Mouse (Mus musculus) Muller cell, postnatal 12 days (primary cell): ENCODE results near the gene Tll1.
"Not testable (repeated sequence)": the region's sequence is repeated elsewhere in the genome, so short reads cannot be mapped to it uniquely, and the experiment has no call there.

Experiments
- DNase-seq: peaks from one replicate; pipeline ENCODE4 v3.0.0-alpha.2; 2015; ENCODE audit errors: inconsistent ontology term

The Tll1 gene

DNA sequence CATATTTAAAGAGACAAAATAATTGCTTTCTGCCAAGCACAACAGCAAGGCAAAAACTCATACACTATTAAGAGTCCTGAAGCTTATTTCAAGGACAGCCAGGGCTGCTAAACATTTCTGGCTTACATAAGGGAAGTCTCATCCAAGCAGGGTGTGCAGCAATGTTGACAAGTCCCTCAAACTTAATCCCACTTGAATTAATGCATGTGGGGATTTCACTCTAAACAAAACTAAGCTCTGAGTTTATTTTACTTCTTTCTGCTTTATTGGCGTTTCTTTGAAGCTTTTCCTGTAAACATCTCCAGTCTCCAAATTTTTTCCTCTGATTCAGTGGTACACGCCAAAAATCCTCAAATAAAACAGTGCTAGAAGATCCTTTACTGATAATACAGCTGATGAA lies 146.2 kb downstream of the Tll1 start:
- DNase-seq, result no peak

- no peak for DNase-seq
These were observed 148.5 kb downstream of the Tll1 start for GRCm38 (mm10) chr8:64057571-64057970.

GRCm38 (mm10) chr8:64048556-64048955 lies 157.5 kb downstream of the Tll1 start:
- DNase-seq, result no peak

- DNase-seq, result peak; percentile 62
These were observed 158.0 kb downstream of the Tll1 start for GRCm38 (mm10) chr8:64047963-64048505.

GRCm38 (mm10) chr8:64041303-64041884 lies 164.7 kb downstream of the Tll1 start:
- DNase-seq, result no peak

DNA sequence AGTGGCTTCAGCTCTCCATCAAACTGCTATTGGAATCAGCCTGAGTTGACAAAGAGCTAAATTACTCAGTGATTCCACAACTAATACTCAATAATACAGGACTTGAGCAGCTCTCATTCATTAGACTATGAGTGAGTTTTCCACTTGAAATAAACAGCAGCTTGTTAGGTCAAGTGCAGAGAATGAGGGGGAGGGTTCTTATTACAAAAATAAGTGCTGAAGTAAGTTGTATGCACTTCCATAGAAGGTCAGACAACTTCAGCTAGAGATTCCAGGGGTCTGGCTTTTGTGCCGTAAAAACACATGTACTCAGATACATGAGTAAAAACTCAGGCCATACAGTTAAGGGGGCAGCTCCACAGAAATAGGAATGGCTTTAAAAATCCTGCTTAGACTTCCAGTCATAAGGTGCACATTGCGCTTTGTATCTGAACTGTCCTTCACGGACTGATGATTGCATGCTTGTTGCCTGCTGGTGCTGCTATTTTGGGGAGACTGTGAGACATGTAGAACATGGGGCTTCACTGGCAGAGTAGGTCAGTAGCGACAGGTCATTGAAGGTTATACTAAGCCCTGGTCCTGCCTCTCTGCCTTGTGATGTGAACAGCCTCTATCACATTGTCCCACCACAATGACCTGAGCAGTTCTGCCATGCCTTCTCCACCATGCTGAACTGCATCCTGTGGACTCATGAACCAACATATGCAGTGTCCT lies 175.2 kb downstream of the Tll1 start:
- no peak for DNase-seq

GRCm38 (mm10) chr8:64030081-64030480 lies 176.0 kb downstream of the Tll1 start:
- DNase-seq, result peak; percentile 74

GRCm38 (mm10) chr8:64029525-64029924 lies 176.5 kb downstream of the Tll1 start:
- DNase-seq, result peak; percentile 92

DNA sequence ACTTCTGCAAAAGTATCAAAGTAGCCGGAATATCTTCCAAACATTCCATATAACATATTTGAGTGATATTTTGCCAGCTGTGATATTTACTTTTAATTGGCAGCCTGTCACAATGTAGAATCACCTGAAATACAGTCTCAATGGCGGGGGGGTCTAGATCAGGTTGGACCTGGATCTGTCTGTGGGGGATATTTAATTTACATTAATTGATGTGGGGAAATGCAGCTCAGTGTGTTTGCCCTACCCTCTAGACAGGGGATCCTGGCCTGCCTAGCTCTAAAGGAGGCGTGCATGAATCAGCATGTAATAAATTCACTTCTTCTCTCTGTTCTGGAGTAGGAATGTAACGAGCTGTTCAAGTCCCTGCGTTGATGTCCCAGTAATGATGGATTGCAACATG lies 181.7 kb downstream of the Tll1 start:
- no peak for DNase-seq

GRCm38 (mm10) chr8:64023579-64023978 lies 182.5 kb downstream of the Tll1 start:
- peak; percentile 32 for DNase-seq

DNA sequence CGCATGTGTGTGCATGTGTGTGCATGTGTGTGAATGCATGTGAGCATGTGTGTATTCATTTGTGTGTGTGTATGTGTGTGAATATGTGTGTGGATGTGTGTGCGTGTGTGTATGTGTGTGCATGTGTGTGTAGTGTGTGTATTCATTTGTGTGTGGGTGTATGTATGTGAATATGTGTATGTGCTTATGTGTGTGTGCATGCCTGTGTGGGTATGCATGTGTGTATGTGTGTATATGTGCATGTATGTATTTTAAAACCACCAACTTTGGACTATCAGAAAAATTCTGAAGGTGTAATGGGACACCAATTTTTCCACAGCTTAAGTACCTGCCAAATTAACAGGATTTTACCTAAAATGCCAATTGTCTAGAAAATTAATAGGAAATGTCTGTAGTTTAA lies 183.0 kb downstream of the Tll1 start:
- DNase-seq, result no peak

DNA sequence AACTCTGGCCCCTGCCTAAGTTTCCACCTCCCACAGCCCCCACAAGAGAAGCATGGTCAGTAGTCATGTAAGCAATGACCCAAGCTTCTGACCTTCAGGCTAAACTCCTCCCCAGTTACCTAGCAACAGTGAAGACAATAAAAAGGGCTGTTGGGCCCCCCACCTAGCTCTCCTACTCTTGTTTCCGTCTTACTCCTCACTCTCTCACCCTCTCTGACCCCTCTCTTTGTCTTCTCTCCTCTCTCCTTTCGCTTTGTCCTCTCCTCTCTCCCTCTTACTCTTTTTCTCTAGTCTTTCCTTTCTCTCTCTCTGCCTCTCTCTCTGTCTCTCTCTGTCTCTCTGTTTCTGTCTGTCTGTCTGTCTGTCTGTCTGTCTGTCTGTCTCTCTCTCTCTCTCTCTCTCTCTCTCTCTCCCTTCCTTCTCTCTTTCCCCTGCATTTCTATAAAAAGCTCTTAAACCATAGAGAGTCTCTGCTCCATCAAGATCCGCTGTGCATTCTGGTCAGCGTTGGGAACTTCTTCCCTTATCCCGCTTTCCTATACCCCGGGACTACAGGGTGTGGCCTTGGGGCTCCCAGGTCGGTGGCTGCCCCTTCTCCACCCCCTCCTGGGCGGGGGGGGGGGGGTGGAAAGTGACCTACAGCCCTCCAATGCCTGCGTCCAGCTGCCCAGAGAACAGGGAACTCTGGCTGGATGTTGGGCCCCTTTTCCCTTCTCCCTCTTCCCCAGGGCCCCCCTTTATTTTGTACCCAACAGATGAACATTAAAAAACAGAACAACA lies 235.3 kb downstream of the Tll1 start:
- not testable (repeated sequence) for DNase-seq
